Mouse (Mus musculus): ENCODE data around the gene Vax1.

GRCm38 (mm10) chr19:59142206-59142605 is 27.6 kb downstream of the Vax1 start:
- no peak for TF ChIP-seq CTCF (IDR thresholded peaks at IDR 0.05; ENCODE audit: low read depth, low read length)
- TF ChIP-seq POLR2A (IDR thresholded peaks at IDR 0.05; ENCODE audit: borderline replicate concordance, low read depth, low read length) = no peak
